Mouse (Mus musculus): ENCODE results near the gene Kif19a.

DNA sequence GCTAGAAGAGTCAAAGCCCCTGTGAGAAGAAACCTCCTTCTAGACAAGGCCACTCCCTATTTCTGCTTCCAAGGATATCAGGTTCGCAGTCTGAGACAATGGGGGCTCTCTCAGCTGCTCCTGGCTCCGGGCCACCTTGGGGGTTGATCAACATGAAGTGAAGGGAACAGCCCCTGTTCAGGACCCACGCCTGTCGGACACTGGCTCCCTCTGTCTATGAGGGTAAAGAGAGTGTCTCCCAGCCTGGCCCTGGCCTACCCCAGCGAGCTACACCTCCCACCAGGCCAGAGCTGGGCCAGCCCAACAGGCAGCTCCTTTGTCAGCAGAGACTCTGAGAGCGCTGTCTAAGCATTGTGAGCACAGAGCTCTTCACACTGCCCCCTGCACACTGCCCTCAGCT lies 4.7 kb downstream of the Kif19a start:
- TF ChIP-seq POLR2A (IDR thresholded peaks at IDR 0.05; ENCODE audit: borderline replicate concordance, control insufficient read depth, low read depth, low read length) (no peak), CTCF (IDR thresholded peaks at IDR 0.05; ENCODE audit: control insufficient read depth, insufficient read depth, low read length) (no peak)
